Mouse (Mus musculus) liver, embryonic 12.5 days (tissue): ENCODE measurements at regions not wholly inside any gene's neighbourhood (a gene's known extent, or its start where the extent isn't known, plus 50 kb on each side); places are given as distances from the start of the nearest gene placed in this dataset.
A peak's percentile ranks its signal among the peaks of the same experiment; 100 is the strongest.

Experiments used
- ATAC-seq: fragments of 200-750 bp; cut with Nextera tagmentation; 2 replicates; pipeline ENCODE4 v1.8.0; 2017; ENCODE audit warnings: moderate number of reproducible peaks, mild to moderate bottlenecking, moderate library complexity
- H3K27ac ChIP-seq: fragments of 300-500 bp; sonication (generic); 2 replicates; pipeline ENCODE4 v1.5.1; 2016; ENCODE audit warnings: mild to moderate bottlenecking
- H3K27me3 ChIP-seq: fragments of 300-500 bp; sonication (generic); replicated peaks from 2 replicates; pipeline ENCODE4 v1.6.1; 2016; ENCODE audit warnings: mild to moderate bottlenecking, moderate library complexity
- H3K36me3 ChIP-seq: fragments of 300-500 bp; sonication (generic); 2 replicates; pipeline ENCODE4 v1.6.1; 2016; ENCODE audit warnings: mild to moderate bottlenecking, moderate library complexity
- H3K4me1 ChIP-seq: fragments of 300-500 bp; sonication (generic); 2 replicates; pipeline ENCODE4 v1.6.1; 2016
- H3K4me2 ChIP-seq: fragments of 300-500 bp; sonication (generic); 2 replicates; pipeline ENCODE4 v1.6.1; 2016; ENCODE audit warnings: mild to moderate bottlenecking, moderate library complexity
- H3K4me3 ChIP-seq: fragments of 300-500 bp; sonication (generic); 2 replicates; pipeline ENCODE4 v1.5.1; 2016; ENCODE audit warnings: mild to moderate bottlenecking, moderate library complexity
- H3K9ac ChIP-seq: fragments of 300-500 bp; sonication (generic); 2 replicates; pipeline ENCODE4 v1.6.1; 2016; ENCODE audit warnings: mild to moderate bottlenecking, moderate library complexity
- H3K9me3 ChIP-seq: fragments of 300-500 bp; sonication (generic); replicated peaks from 2 replicates; pipeline ENCODE4 v1.6.1; 2016; ENCODE audit warnings: mild to moderate bottlenecking, moderate library complexity
- WGBS: fragments of 180-500 bp; shearing (Covaris S2); methylation state at CpG from one replicate; pipeline ENCODE4 v1.1.7; 2016; ENCODE audit not compliant: insufficient replicate concordance; 5-methylcytosine and 5-hydroxymethylcytosine counted together

DNA sequence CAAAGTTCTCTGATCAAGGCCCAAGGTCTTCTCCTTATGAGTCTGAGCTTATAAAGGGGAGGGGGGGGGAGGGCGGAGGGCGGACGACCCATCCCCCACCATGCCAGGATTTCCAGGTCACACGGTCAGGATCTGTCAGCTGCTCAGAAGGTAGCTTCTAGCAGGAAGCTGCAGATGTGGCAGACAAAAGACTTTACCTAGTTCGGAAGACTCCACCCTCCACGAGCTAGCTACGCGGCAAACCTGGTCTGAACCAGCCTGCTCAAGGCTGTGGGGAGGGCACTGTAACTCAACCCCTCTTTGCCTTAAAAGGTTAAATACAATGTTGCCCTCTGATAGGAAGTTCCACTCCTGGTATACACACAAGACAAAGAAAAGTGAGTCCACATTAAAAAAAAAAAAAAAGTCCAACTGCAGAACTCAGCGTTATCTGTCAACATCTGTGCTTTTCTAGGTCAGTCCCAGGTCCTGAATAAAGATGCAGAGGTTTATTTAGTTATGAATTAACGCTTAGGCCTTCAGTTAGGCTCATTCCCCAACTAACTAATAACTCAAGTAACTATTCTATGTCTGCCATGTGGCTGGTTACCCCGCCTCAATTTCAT is 108.7 kb downstream of the Rpl14 start:
- ATAC-seq = no peak
- H3K27ac ChIP-seq = no peak overlapping the region
- no peak overlapping the region for H3K9ac ChIP-seq
- H3K27me3 ChIP-seq = peaks cover 27% of the 10 kb centered on the region
- H3K4me3 ChIP-seq = no peak overlapping the region
- H3K4me1 ChIP-seq = peaks cover 4% of the 10 kb centered on the region; the same call in 1 of the 2 replicates
- WGBS = 38% methylated on average over 11 of the region's 11 CpGs
- no peaks in the 10 kb centered on the region for H3K36me3 ChIP-seq
- no peaks in the 10 kb centered on the region for H3K9me3 ChIP-seq
- no peak overlapping the region for H3K4me2 ChIP-seq

DNA sequence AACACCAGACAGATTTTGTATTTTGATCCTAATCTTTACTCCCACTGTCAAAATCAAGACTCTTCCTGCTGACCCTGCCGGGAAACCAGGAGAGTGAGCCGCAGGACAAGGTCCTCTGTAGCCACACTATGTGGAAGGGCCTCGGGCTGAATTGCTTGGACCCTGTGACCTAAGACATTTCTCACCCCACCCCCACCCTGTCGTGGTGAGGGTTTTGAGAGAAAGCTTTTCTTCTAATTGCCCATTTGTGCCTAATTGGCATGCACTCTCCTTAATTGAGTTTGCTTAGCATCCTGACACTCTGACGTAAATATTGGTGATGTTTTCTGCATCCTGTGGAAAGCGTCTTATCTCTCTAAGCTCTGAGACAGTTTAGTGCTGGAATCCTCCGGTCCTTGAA is 110.2 kb downstream of the Rpl14 start:
- H3K9me3 ChIP-seq = no peaks in the 10 kb centered on the region
- 0 out of 2 replicates have a peak, but pooled peaks cover 4% of the 10 kb centered on the region for H3K4me1 ChIP-seq
- ATAC-seq = no peak
- H3K36me3 ChIP-seq = no peaks in the 10 kb centered on the region
- 41% methylated on average over 7 of the region's 7 CpGs for WGBS
- H3K4me2 ChIP-seq = no peak overlapping the region
- peaks cover 13% of the 10 kb centered on the region; the same call in 1 of the 2 replicates for H3K27me3 ChIP-seq
- no peak overlapping the region for H3K27ac ChIP-seq
- no peak overlapping the region for H3K9ac ChIP-seq
- H3K4me3 ChIP-seq = no peak overlapping the region

DNA sequence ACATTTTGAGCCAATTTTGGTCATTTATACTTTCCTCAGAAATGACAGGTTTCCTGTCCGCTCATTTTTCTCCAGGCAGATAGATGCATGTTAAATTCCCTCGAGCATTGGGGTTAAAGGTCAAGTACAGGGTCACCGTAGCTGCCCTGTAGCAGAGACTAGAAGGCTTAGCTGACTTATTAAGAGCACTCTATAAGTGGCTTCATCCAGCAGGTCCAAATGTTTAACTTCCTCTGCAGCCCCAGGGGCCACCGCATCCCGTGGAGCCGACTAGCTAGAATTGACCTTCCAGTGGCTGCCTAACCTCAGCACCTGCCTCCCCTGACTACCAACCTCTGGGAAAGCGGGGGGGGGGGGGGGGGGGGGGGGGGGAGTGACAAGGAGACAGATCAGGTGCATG is 114.7 kb downstream of the Rpl14 start:
- Histone ChIP-seq H3K9me3 (no peaks in the 10 kb centered on the region), H3K4me1 (peaks cover 4% of the 10 kb centered on the region; the same call in 1 of the 2 replicates), H3K4me3 (no peak overlapping the region), H3K9ac (no peak overlapping the region), H3K36me3 (no peaks in the 10 kb centered on the region), H3K27me3 (peaks cover 8% of the 10 kb centered on the region; the same call in 1 of the 2 replicates), H3K27ac (no peak overlapping the region), H3K4me2 (no peak overlapping the region)
- no peak for ATAC-seq
- WGBS = 34% methylated on average over 6 of the region's 7 CpGs

DNA sequence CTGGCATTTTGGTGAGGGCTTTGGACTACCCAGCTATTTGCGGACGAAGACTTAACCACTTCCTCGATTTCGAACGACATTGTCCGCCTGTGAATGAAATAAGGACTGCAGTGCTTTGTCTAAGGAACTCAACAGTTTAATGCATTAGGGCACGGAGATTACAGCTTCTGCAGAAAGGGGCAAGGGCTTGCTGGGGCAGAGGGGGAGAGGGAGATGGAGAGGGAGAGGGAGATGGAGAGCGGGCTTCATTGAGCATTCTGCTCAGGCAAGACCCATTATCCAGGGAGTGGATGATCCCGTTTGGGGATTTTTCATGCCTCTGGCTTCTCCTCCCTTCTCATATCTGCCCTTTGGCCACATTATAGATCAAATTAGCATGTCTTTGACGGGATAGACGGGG is 117.8 kb downstream of the Rpl14 start:
- WGBS = 41% methylated on average over 11 of the region's 11 CpGs
- no peak overlapping the region for H3K27ac ChIP-seq
- no peaks in the 10 kb centered on the region for H3K9me3 ChIP-seq
- H3K4me2 ChIP-seq = no peak overlapping the region
- H3K27me3 ChIP-seq = peaks cover 8% of the 10 kb centered on the region; the same call in 1 of the 2 replicates
- ATAC-seq = no peak
- H3K4me1 ChIP-seq = peaks cover 17% of the 10 kb centered on the region
- no peaks in the 10 kb centered on the region for H3K36me3 ChIP-seq
- H3K9ac ChIP-seq = no peak overlapping the region
- no peak overlapping the region for H3K4me3 ChIP-seq

DNA sequence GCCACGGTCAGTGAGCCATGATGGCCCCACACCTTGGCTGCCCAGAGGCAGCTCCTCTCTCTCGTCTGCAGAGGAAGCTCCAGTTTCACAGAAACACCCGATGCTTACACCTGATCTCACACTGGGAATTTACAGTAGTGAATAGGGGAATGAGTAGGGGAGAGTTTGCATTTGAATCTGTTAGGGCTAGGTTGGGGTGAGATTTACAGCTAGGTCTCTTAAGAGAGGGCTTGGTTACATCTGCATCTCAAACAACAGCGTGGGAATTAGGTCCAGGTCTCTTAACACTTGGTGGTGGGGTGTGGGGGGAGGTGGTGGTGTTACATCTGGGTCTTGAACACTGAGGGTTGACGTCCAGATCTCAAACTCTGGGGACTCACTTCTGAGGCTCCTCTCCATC is 119.3 kb downstream of the Rpl14 start:
- Histone ChIP-seq H3K27me3 (peaks cover 8% of the 10 kb centered on the region; the same call in 1 of the 2 replicates), H3K9ac (no peak overlapping the region), H3K4me3 (no peak overlapping the region), H3K9me3 (no peaks in the 10 kb centered on the region), H3K4me1 (peaks cover 17% of the 10 kb centered on the region), H3K27ac (no peak overlapping the region), H3K4me2 (no peak overlapping the region), H3K36me3 (no peaks in the 10 kb centered on the region)
- 37% methylated on average over 5 of the region's 5 CpGs for WGBS
- no peak for ATAC-seq

DNA sequence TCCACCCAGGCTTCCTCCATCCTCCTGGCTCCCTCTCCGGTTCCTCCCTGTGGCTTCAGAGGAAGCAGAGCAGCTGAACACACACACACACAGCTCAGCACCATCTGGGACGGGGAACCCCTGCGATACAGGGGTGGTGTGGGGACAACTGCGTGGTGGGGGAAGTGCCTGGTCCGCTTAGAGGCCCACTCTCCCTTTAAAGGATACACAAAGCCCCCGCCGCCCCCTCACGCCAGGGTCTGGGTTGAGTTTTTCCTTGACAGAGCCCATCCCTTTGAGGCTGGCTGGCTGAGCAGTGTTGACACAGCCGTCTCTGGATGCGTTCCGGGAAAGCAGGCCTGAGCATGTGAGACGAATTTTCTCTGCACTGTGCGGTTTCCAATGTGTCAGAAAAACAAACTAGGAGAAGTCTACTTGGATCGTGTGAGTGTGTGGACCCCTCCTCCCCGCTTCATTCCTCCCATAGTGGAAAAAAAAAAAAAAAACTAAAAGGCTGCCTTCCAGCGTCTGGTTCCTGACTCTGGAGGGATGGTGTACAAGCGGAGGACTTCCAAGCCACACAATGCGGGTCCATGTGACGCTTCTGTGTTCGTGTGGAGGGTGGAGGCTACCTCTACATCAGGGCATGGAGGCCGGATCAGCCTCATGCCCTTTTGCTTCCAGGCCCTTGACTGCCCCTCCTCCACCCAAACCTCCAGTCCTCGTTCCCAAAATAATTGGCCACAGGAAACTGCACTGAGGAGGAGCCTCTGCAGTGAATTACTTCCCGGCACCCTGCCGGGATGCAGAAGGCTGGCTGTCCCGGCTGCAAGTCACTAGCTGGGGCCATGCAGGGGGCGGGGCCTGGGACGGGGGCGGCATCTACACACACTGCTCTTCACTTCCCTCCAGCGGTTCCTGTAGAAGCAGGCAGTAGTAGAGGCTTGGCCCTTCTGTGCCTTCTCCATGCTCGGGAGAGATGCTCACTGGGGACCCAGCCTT is 120.0 kb downstream of the Rpl14 start:
- H3K27ac ChIP-seq = peak overlapping the region; percentile 66
- peak overlapping the region; percentile 7; the same call in 1 of the 2 replicates for H3K4me3 ChIP-seq
- no peak overlapping the region for H3K9ac ChIP-seq
- H3K27me3 ChIP-seq = peaks cover 8% of the 10 kb centered on the region; the same call in 1 of the 2 replicates
- ATAC-seq = peak; percentile 72
- H3K9me3 ChIP-seq = no peaks in the 10 kb centered on the region
- no peaks in the 10 kb centered on the region for H3K36me3 ChIP-seq
- peak overlapping the region; percentile 55 for H3K4me2 ChIP-seq
- 7% methylated on average over 30 of the region's 30 CpGs for WGBS
- peaks cover 17% of the 10 kb centered on the region for H3K4me1 ChIP-seq

DNA sequence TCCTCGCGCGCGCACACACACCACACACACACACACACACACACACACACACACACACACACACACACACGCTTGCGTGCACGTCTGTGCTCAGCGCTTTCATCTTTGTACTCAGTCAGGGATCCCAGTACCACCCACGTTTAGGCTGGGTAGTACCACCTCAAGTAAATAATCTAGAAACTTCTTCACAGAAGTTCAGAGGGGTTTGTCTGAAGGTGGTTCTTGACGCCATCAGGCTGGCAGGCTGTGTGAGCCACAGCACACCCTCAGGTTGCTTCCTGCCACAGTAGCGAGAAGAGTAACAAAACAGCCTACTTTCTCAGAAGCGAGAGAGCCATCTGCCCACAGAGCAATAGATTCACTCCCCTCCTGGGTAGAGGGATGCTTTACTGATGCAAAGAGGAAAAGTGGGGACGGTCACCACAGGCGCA is 120.7 kb downstream of the Rpl14 start:
- Histone ChIP-seq H3K4me3 (peak overlapping the region; percentile 7; the same call in 1 of the 2 replicates), H3K36me3 (no peaks in the 10 kb centered on the region), H3K27ac (no peak overlapping the region), H3K9ac (no peak overlapping the region), H3K9me3 (no peaks in the 10 kb centered on the region), H3K4me1 (peaks cover 17% of the 10 kb centered on the region), H3K27me3 (peaks cover 8% of the 10 kb centered on the region; the same call in 1 of the 2 replicates), H3K4me2 (peak overlapping the region; percentile 55)
- peak; percentile 2; the same call in 1 of the 2 replicates for ATAC-seq
- 31% methylated on average over 14 of the region's 14 CpGs for WGBS

DNA sequence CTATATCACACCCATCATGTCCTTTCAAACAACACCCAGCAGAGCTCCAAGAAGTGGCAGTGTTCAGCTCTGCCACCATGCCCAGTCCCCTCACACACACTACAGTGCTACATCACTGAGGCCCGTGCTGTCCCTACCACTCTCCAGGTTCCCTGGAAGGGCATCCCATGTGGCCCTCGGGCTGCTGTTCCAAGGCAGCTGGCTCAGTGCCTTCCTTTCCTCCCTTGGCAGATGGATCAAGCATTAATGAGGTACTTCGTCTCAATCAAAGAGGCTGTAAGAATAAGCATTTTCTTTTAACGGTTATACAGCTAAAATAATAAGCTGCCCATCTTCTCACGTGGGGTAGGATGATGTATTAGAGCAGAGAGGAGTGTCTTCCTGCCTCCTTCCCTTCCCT is 123.2 kb downstream of the Rpl14 start:
- WGBS = 62% methylated on average over 5 of the region's 5 CpGs
- Histone ChIP-seq H3K9me3 (no peaks in the 10 kb centered on the region), H3K27ac (no peak overlapping the region), H3K27me3 (peaks cover 7% of the 10 kb centered on the region; the same call in 1 of the 2 replicates), H3K4me2 (no peak overlapping the region), H3K9ac (no peak overlapping the region), H3K4me3 (no peak overlapping the region), H3K4me1 (peaks cover 17% of the 10 kb centered on the region), H3K36me3 (no peaks in the 10 kb centered on the region)
- no peak for ATAC-seq

DNA sequence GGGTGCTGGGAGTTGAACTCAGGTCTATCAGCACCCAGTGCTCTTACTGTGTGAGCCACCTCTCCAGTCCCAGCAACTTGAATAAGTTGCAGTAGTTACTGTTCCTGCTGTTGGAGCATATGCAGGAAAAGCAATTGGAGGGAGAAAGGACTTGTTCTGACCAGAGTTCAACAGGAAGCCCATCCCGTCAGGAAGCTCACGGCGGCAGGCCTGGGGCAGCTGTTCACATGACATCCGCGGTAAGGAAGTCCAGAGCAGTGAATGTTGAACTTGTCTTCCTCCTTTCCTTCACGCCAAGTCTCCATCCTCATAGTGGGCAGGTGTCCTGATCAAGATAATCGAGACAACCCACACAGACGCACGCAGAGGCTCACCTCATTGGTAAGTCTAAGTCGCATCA is 124.7 kb downstream of the Rpl14 start:
- Histone ChIP-seq H3K4me1 (peaks cover 13% of the 10 kb centered on the region), H3K4me3 (no peak overlapping the region), H3K4me2 (no peak overlapping the region), H3K36me3 (no peaks in the 10 kb centered on the region), H3K9me3 (no peaks in the 10 kb centered on the region), H3K9ac (no peak overlapping the region), H3K27ac (no peak overlapping the region), H3K27me3 (no peaks in the 10 kb centered on the region)
- WGBS = 39% methylated on average over 10 of the region's 10 CpGs
- ATAC-seq = no peak

DNA sequence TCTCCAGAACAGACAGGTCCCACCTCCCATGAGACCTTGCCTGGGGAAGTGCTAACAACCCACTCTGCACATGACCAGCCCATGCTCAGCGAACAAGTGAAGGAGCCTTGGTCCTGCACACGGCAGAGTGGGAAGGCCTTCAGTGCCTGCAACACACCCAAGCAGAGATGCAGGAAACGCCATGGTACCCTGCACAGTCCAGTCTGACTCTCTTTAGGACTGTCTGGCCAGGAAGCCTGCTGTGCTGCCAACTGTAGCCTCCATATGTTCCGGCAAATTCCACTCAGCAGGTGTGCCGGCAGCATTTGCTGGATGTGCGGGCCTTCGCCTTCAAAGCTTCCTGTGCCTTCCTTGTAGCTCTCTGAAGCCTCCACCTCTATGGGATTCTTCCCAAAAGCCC is 126.5 kb downstream of the Rpl14 start:
- no peak overlapping the region for H3K4me3 ChIP-seq
- H3K36me3 ChIP-seq = no peaks in the 10 kb centered on the region
- H3K27me3 ChIP-seq = no peaks in the 10 kb centered on the region
- H3K4me1 ChIP-seq = no peaks in the 10 kb centered on the region
- H3K9me3 ChIP-seq = no peaks in the 10 kb centered on the region
- WGBS = 75% methylated on average over 7 of the region's 7 CpGs
- no peak overlapping the region for H3K4me2 ChIP-seq
- H3K27ac ChIP-seq = no peak overlapping the region
- H3K9ac ChIP-seq = no peak overlapping the region
- no peak for ATAC-seq

DNA sequence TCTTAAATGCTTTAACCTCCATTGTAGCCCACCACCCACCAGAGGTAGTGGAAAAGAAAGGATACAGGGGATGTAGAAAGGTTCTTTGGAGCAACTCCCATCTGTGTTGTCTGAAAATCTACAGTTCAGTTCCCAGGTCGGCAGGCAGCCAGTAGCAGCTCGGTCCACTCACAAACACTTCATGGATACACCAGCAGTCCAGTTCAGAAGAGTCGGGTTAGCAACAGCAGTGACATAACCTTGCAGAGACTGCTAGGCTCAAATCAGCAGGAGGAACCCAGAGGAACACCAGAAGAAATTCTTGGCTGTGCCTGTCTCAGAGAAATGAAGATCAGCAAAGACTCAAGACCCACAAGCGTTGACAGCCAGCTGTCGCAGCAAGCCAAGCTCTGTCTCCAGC is 128.5 kb downstream of the Rpl14 start:
- no peak overlapping the region for H3K9ac ChIP-seq
- H3K4me1 ChIP-seq = no peaks in the 10 kb centered on the region
- no peak overlapping the region for H3K4me3 ChIP-seq
- no peaks in the 10 kb centered on the region for H3K27me3 ChIP-seq
- no peak overlapping the region for H3K4me2 ChIP-seq
- no peak overlapping the region for H3K27ac ChIP-seq
- no peaks in the 10 kb centered on the region for H3K36me3 ChIP-seq
- 56% methylated on average over 5 of the region's 5 CpGs for WGBS
- no peaks in the 10 kb centered on the region for H3K9me3 ChIP-seq
- ATAC-seq = no peak

DNA sequence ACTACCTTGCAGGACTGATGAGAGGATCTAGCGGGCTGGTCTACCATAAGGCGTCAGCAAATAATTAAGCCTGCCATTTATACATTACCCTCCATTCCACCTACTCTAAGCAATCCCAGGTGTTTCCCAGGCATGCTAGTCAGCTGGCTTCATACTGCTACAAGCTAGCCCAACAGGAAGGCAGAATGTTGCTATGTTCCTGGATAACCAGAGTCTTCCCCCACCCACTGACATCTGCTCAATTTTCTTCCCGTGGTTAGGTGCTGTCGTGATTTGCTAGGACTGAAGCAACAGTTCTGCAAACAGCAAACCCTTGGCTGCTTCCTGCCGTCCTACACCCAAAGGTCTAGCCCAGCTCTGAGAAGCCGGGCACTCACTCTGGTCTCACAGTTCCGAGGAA is 131.6 kb downstream of the Rpl14 start:
- H3K4me2 ChIP-seq = no peak overlapping the region
- WGBS = 48% methylated on average over 7 of the region's 7 CpGs
- H3K27ac ChIP-seq = no peak overlapping the region
- no peak for ATAC-seq
- no peaks in the 10 kb centered on the region for H3K36me3 ChIP-seq
- no peak overlapping the region for H3K9ac ChIP-seq
- no peaks in the 10 kb centered on the region for H3K9me3 ChIP-seq
- no peaks in the 10 kb centered on the region for H3K27me3 ChIP-seq
- no peaks in the 10 kb centered on the region for H3K4me1 ChIP-seq
- H3K4me3 ChIP-seq = no peak overlapping the region
